Mouse (Mus musculus): Measurements from ENCODE around the gene Pkd1l2.

Pkd1l2 gene

DNA sequence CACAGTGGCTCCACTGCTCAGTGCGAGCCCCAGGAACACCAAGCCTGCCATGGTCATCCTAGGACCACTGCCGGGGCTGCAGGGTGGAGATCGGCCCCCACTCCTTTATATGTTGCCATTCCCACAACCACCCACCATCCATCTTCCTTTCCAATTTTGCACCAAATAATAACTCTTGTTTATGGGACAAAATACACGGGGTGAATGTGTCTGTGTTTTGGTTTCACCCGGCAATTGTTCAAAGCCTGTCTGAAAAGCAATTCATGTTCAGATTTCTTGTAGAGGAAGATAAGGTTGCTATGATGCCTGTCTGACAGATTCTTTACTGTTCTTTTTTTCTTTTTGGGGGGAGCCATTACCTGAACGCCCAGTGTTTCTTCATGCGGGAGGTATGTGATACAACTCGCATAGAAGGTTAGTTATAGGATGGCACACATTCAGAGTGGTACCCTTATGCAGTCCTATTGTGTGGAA, at the start of gene Pkd1l2:
Pkd1l2 (minus strand) TSS at position 51 of the 474 bp plus-strand sequence.
- ATAC-seq (ENCODE audit: insufficient number of reproducible peaks, low FRiP score, low TSS enrichment), result no peak

DNA sequence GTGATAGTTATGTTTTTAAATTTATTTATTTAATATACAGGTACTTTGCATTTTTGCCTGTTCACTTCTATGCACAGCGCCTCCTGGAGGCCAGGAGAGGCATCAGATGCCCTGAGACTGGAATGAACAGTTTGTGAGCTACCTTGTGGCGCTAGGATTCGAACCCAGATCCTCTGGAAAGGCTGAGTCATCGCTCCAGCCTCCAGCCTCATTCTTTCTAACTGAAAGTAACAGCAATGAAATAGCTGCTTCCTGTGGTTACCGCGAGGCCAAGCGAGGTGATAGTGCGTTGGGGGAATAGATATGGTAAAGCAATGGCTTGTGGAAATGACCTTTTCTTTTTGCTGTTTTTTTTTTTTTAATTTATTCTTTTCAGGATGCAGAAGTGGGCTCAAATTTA, 44.8 kb upstream of the Pkd1l2 start:
- ATAC-seq (ENCODE audit: insufficient number of reproducible peaks, low FRiP score, low TSS enrichment), result no peak

DNA sequence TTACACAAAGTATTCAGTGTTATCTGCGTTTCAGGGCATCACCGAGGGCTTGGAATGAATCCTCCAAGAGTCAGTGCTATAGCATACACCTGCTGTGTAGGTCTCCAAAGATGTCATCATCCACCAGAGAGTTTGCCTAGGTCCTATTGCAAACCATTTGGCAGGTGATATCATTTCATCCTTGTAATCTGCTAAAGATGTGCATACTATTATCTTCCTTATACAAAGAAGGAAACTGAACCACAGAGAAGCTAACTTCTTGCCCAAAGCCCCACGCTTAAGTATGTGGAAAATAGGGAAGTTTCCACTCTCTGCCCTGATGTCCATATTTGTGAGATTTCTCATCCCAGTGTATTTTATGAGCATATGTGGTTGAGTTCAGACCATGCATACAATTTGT, 44.2 kb upstream of the Pkd1l2 start:
- ATAC-seq (ENCODE audit: insufficient number of reproducible peaks, low FRiP score, low TSS enrichment), result no peak

DNA sequence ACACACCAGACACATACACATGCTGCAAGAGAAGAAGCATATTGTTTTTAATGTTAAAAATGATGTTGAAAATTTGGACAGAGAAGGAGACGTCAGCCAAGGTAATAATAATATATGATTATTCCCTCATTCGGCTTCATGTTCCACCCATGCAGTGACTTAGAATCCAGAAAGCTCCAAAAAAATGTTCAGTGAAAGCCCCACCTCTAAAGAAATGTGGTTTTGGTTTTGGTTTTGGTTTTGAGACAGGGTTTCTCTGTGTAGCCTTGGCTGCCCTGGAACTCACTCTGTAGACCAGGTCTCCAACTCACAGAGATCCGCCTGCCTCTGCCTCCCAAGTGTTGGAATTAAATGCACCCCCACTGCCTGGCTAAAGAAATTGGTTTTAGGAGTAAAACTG, 43.6 kb upstream of the Pkd1l2 start:
- no peak for ATAC-seq (ENCODE audit: insufficient number of reproducible peaks, low FRiP score, low TSS enrichment)

DNA sequence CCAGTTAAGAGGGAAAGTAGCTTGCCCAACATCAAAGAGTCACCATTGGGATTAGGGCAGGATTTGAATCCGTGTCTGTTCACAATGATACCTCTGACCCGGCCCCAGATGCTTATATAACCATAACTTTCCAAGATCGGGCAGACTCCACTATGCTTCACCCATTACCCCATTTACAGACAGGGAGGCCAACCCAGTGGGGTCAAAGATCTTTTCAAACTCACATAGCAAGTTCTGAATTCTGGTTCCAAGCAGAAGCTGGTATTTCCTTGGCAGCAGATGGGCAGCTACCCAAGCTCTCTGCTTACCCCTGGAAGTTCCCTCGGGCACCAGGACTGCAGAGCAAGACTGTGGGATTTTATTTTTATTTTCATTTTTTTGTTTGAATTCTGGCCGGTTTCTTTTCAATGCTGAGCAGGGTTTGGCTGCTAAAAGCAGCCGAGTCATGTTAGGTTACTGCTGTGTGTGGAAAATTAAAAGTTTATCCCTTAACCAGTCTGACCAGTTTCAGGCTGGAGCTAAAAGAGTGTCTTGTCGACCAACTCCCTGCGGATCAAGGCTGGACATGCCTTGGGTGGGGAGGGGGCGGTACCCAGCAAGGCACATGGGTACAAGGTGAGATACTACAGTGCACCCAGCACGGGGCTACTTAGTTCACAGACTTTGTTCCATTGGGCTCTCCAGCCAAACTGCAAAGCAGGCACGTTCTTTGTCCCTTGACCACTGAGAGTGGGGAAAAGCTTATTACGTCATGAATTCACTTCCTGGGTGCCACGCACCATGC, 41.8 kb upstream of the Pkd1l2 start:
- no peak for ATAC-seq (ENCODE audit: insufficient number of reproducible peaks, low FRiP score, low TSS enrichment)

DNA sequence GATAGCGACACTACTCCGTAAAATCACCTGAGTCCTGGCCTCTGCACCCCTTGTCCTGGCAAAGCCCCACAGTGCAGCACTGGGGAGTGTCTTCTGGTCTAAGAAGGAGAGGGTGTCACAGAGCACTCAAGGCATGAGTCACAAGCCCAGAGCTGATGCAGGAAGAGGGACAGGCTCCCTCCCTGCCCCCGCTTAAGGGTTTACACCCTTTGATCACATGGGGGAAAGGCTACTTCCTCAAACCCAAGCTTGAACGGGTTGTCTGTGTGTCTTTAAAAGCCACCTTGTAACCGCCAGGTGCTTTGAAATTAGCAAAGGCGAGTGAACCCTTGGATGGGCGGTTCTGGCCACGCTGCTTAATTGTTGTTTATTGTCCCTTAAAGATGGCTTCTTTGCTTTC, 39.0 kb upstream of the Pkd1l2 start:
- ATAC-seq (ENCODE audit: insufficient number of reproducible peaks, low FRiP score, low TSS enrichment), result no peak

DNA sequence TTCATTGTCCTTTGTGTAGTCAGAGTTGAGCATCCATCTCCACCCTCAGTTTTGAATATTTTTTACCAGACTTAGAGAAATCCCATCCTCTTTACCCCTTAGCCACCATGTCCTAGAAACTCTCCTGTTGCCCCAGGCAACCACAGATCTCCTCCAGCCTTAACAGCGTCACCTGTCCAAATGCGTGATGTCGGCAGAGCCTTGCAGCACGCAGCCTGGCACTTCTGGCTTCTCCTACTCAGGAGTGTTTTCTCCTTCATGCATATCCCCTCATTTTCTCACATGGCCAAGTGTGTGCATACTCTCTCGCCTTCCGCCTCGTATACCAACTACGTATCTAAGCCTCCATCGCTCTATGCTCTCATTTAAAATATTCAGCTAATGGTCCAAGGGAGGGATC, 36.2 kb upstream of the Pkd1l2 start:
- no peak for ATAC-seq (ENCODE audit: insufficient number of reproducible peaks, low FRiP score, low TSS enrichment)

DNA sequence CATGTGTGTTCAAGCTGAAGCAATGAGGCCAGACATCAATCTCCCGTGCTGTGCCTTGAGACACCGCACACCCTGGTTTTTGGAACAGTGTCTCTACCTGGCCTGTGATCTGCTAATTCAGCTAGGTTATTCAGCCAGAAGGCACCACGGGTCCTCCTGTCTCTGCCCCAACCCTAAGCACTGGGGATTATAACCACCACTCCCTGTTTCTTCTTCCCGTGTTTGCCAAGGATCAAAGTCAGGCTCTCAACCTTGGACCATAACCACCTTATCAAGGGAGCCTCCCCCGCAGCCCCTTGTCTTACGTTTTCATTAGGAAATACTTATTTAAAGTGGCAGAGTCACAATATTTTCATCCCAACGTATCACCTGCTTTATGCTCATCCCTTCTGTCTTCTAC, 34.3 kb upstream of the Pkd1l2 start:
- ATAC-seq (ENCODE audit: insufficient number of reproducible peaks, low FRiP score, low TSS enrichment), result peak; percentile 42; the same call in 1 of the 2 replicates

DNA sequence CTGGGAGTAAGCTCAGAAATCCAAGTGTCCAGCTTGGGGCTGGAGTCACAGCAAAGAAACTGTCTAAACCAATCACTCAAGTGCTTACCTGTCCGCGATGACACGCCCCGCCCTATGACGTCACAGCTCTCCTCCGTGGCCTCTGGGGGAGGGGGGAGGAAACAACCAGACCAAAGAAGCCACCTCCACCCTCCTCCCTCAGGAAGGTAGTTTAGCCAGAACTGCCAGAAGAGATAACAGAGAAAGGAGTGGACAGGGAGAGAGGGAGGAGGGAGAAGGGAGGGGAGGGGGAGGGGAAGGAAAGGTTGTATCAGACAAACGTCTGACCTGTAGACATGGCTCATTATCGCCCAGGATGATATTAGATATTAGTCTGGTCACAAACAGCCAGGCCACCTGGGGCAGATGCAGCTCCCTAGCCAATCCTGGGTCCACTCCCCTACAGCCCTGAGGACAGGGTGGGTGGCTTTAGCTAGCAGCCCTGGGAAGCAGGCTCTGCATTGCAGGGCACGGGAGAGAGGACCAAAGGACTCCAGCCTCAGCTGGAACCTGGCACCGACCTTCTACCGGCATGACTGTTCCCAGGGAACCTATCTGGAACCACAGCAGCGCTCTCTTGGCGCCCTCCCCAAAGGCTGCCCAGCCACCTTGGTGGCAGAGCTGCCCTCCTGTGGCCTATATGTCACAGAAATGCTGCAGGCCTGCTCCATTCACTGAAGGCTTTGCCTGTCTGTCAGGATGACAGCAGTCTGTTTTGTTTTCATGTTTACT, 33.6 kb upstream of the Pkd1l2 start:
- peak; percentile 69 for ATAC-seq (ENCODE audit: insufficient number of reproducible peaks, low FRiP score, low TSS enrichment)

DNA sequence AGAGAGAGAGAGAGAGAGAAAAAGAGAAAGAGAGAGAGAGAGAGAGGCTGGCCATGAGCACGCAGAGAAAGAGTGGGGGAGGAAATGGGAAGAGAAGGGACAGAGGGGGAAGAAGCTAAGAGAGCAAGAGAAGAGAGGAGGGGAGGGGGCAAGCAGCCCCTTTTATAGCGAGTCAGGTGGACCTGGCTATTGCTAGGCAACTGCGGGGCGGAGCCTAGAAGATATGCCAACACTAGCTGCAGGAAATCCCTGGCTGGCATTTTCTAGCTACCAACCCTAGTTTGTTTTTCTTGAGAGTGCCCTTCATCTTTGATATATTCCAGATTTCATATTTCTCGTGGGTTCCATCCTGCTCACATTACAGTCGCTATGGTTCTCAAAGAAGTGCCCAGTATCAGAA, 32.8 kb upstream of the Pkd1l2 start:
- no peak for ATAC-seq (ENCODE audit: insufficient number of reproducible peaks, low FRiP score, low TSS enrichment)

DNA sequence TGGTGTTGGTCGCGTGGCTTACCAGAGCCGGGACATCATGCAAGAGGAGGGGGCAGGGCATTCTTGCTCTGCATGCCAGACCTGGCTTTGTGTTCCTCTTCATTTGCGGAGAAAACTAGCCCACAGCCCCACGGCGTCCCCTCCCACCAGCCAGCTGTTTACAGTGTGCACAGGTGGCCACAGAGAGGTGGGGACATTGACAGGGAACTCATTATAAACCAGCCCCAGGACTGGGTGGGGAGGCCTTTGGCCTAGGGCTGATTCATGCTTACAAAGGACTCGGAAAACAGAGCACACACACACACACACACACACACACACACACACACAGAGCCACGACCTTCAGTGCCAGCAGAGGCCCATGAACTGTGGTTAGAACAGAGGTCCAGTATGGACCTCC, 30.0 kb upstream of the Pkd1l2 start:
- no peak for ATAC-seq (ENCODE audit: insufficient number of reproducible peaks, low FRiP score, low TSS enrichment)

DNA sequence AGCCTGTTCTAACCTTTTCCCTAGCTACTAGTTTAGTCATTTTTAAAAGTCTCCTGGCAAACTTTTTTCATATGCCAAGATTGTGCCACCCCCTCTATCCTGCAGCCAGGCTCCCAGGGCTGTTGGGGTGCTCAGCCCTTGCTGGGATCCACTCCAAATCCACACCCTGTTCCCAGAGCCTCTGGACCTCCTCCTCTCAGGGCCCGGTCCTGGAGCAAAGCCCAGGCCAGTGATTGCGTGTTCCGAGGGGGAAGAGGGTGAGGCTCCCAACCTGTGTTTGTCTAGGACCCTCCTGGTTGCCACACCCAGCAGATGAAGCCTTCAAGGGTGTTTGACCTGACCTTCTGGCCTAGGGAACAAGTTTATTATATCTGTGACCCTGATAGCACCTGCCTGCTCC, 29.4 kb upstream of the Pkd1l2 start:
- no peak for ATAC-seq (ENCODE audit: insufficient number of reproducible peaks, low FRiP score, low TSS enrichment)

DNA sequence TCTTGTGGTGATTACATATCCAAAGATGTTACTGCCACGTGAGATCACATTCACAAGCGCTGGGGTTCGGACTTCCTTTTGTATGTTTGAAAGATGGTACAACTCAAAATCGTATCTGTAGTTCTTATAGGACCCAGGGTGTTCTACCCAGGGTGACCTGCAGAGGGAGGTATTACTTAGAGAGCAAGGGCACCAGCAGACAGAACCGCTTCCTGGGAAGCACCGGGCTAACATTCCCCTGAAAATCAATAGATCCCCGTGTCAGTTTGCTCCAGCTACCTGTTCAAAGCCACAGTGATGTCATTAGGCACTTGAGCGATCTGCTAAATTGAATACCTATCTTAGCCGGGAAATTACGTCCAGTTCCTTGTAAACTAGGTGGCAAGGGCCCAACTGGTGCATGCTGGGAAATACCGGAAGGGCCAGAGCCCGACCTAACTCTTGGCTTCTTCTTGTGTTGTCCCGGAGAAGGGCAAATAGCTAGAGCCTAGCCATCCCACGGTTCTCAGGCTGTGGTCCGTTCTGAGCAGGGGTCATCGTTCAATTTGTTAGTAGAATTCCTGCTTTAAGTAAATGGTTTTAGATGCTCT, 27.6 kb upstream of the Pkd1l2 start:
- ATAC-seq (ENCODE audit: insufficient number of reproducible peaks, low FRiP score, low TSS enrichment), result no peak

DNA sequence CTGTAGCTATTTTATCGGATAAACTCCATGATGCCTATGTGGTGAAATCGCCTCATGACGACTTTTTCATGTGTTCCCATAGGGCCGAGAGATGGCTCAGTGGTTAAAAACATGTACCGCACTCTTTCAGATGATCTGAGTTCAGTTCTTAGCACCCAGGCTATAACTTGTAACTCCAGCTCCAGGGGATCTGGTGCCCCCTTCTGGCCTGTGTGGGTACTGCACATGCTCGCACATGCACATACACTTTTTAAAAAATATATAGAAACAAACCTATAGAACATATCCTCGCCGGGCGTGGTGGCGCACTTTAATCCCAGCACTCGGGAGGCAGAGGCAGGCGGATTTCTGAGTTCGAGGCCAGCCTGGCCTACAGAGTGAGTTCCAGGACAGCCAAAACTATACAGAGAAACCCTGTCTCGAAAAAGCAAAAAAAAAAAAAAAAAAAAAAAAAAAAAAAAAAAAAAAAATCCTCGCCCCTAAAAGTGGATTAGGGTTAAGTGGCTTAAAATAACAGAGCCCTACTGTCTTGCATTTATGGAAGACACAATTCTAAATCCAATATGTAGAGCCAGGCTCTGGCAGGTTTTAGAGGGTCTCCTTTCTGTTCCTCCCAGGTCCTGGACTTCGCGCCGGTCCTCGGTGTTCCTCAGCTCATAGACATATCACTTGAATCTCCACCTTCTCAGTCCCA, 26.9 kb upstream of the Pkd1l2 start:
- ATAC-seq (ENCODE audit: insufficient number of reproducible peaks, low FRiP score, low TSS enrichment), result no peak

DNA sequence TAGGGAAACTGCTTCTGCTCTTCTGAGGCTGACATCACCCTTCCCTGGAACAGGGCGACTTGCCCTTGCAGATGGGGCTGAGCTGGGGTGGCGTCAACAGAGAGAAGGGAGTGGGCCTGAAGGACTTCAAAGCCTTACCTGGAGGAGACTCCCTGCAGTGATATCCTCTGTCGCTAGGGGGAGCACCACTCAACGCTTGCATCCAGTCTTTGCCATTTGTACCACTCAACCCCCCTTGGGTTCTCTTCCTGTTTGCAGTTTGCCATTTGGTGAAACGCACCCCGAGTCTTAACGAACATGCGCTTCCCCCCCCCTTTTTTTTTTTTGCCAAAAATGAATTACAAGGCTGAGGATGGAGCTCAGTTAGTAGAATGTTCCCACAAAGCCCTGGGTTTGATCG, 25.3 kb upstream of the Pkd1l2 start:
- ATAC-seq (ENCODE audit: insufficient number of reproducible peaks, low FRiP score, low TSS enrichment), result 0 out of 2 replicates have a peak, but pooled peaks have one; percentile 52

DNA sequence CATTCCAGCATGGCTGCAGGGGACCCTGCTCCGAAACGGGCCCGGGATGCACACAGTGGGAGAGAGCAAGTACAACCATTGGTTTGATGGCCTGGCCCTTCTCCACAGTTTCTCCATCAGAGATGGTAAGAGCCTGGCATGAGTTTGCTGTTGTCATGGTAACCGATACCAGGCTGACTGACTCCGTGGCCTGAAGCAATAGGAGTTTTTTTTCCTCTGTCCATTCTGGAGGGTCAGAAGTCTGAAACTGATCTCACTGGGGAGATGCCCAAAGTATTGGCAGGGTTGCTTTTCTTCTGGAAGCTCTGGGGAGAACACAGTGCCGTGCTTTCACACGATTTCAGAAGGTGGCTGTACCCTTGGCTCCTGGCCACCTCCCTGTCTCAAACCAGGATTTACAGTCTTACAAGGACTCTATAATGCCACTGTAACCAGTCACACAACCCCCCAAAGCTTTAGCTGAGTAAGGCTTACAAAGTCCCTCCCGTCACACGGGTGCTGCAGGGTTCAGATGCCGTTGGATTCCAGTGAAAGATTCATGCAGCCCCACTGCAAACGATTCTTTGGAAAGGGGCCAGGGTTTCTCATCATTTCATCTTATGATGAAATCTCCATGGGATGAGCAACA, 15.4 kb upstream of the Pkd1l2 start:
- peak; percentile 56; the same call in 1 of the 2 replicates for ATAC-seq (ENCODE audit: insufficient number of reproducible peaks, low FRiP score, low TSS enrichment)

DNA sequence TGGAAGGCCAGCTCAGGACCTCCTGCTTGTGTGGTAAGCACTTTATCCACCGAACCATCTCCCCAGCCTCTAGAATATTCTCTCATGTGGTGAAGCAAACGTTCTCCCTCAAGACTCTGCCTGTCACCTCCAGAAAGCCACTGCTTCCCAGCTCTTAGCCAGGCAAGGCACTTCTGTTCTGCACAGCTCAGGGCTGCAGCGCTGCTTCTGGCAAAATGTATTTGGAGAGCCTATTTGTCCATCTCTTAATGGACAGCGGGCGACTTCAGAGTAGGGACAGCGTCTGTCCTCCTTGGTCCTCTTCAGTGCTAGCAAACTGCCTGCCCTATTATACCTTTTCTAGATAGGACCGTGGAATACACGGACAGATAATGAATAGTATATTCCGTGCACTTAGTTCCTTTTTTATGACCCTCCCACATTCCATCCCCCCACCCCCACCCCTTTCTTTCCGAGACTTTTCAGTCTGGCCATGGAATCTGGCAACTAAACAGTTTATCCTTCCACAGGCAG, 14.9 kb upstream of the Pkd1l2 start:
- ATAC-seq (ENCODE audit: insufficient number of reproducible peaks, low FRiP score, low TSS enrichment), result no peak

DNA sequence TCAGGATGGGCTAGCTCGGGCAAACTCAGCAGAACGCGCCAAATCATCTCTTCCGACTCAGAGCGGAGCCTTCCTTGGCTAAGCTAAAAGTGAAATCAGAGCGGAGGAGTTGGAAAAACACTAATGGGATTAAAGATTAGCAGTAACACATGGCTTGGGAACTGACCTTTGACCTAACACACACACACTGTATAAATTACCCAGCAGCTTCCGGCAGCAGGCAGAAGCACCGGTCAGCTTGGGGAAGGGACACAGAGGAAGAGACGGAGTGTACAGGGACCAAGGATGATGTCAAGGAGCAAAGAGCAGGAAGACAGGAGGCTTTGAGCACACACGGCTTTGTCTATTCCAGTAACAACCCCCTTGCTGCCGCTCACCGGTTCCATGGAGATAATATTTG, 13.4 kb upstream of the Pkd1l2 start, which contains the start of gene Bco1:
Bco1 (plus strand) TSS at position 208 of the 400 bp plus-strand sequence.
- ATAC-seq (ENCODE audit: insufficient number of reproducible peaks, low FRiP score, low TSS enrichment), result no peak

DNA sequence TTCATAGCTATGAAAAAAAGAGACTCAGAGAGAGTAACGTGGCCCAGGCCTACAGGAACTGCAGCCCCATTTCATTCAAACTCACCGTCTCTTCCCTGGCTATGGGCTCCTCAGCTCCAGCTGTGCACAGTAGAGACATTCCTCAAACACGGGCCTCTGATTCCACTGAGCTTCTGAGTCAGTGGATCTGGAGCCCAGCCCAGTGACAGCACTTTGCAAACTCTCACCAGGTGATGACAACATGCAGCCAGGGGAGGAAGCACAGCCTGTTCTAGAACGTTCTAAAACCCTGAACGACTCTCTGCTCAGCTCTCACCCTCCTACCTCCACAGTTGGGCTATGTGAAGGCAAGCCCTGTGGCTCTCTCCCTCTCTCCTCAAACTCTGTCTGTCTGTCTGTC, 11.8 kb upstream of the Pkd1l2 start:
- no peak for ATAC-seq (ENCODE audit: insufficient number of reproducible peaks, low FRiP score, low TSS enrichment)

DNA sequence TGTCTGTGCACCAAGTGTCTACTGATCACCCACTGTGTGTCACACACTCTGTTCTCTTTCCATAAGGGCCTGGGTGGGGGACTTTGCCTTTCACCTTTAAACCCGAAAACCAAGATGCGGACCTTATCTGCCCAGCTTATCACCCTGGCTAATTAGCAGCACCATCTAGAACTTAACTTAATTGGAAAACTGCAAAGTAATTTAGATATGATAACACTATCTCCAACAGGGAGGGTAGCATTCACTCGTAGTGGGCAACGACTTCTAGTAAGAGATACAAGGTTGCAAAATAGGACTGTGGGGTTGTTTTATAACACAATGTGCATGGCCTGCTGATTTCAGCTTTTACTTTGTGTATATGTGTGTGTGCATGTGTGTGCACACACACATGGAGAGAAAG, 7.6 kb upstream of the Pkd1l2 start:
- ATAC-seq (ENCODE audit: insufficient number of reproducible peaks, low FRiP score, low TSS enrichment), result no peak
